Mouse (Mus musculus): Measurements from ENCODE around the gene Fgl2. TPM values are rescaled to one million over a fixed set of nuclear protein-coding genes. Genes with fewer than 3 reads are reported as not detected.

The Fgl2 gene
- total RNA-seq (2023) = under 1 TPM; 0.33 to 0.73 TPM

GRCm38 (mm10) chr5:21372493-21373179 lies at the start of gene Fgl2:
Gene Fgl2 (plus strand): TSS chr5:21372642.

GRCm38 (mm10) chr5:21424614-21425602 lies 52.5 kb downstream of the Fgl2 start, which contains the start of the genes Ccdc146 and Fam185a:
Gene Ccdc146 (minus strand): TSS chr5:21424677.
Gene Fam185a (plus strand): TSS chr5:21424958.

Other genes starting within 250 kb of the Fgl2 start
- 10 to 100 TPM; 19.9 to 20.9 TPM for gene Gsap, start 186.4 kb upstream of the Fgl2 start, total RNA-seq (2023)
- not detected for gene Ccdc146, start 52.0 kb downstream of the Fgl2 start, total RNA-seq (2023)
- gene Fam185a, start 52.3 kb downstream of the Fgl2 start, total RNA-seq (2023) = 1 to 10 TPM; 7.1 to 8.3 TPM
- gene Lrrc17, start 170.9 kb downstream of the Fgl2 start, total RNA-seq (2023) = not detected

Measured in B cell, adult 67 days (primary cell).